Mouse (Mus musculus) kidney, embryonic 15.5 days (tissue): ENCODE measurements around the gene Gramd2. TPM values are rescaled to one million over a fixed set of nuclear protein-coding genes. Genes with fewer than 3 reads are reported as not detected.

Experiments used
- ATAC-seq: fragments of 200-750 bp; cut with Nextera tagmentation; replicated peaks from 2 replicates; pipeline ENCODE4 v1.8.0; 2017; ENCODE audit warnings: moderate TSS enrichment; ENCODE audit not compliant: low FRiP score
- H3K27ac ChIP-seq: fragments of 300-500 bp; sonication (generic); 2 replicates; pipeline ENCODE4 v1.5.1; 2015; ENCODE audit warnings: mild to moderate bottlenecking, inconsistent platforms
- H3K27me3 ChIP-seq: fragments of 300-500 bp; sonication (generic); 2 replicates; pipeline ENCODE4 v1.6.1; 2015; ENCODE audit warnings: inconsistent platforms
- H3K36me3 ChIP-seq: fragments of 300-500 bp; sonication (generic); 2 replicates; pipeline ENCODE4 v1.6.1; 2015; ENCODE audit warnings: inconsistent platforms
- H3K4me1 ChIP-seq: fragments of 300-500 bp; sonication (generic); 2 replicates; pipeline ENCODE4 v1.6.1; 2015; ENCODE audit warnings: inconsistent platforms
- H3K4me2 ChIP-seq: fragments of 300-500 bp; sonication (generic); 2 replicates; pipeline ENCODE4 v1.6.1; 2015; ENCODE audit warnings: moderate library complexity, mild to moderate bottlenecking, inconsistent platforms
- H3K4me3 ChIP-seq: fragments of 300-500 bp; sonication (generic); replicated peaks from 2 replicates; pipeline ENCODE4 v1.5.1; 2015; ENCODE audit warnings: mild to moderate bottlenecking, inconsistent platforms
- H3K9ac ChIP-seq: fragments of 300-500 bp; sonication (generic); 2 replicates; pipeline ENCODE4 v1.6.1; 2015; ENCODE audit warnings: mild to moderate bottlenecking, inconsistent platforms
- H3K9me3 ChIP-seq: fragments of 300-500 bp; sonication (generic); replicated peaks from 2 replicates; pipeline ENCODE4 v1.6.1; 2016; ENCODE audit warnings: inconsistent platforms
- WGBS: fragments of 180-500 bp; shearing (Covaris S2); methylation state at CpG from one replicate; pipeline ENCODE4 v1.1.7; 2015; ENCODE audit warnings: mixed read lengths; 5-methylcytosine and 5-hydroxymethylcytosine counted together
- polyA plus RNA-seq: library from polyadenylated mRNA; unstranded; fragments of >200 nt; fragmentation: Nextera tagmentation; extraction: Ambion mirVana; gene quantifications from 2 replicates; pipeline ENCODE4 v1.2.1, GENCODE M21; 2015

The Gramd2 gene
- polyA plus RNA-seq, 1 experiment from 2014 or later: 0.95 TPM

GRCm38 (mm10) chr9:59701094-59701493, 21.1 kb downstream of the Gramd2 start:
- H3K9ac ChIP-seq: no peak overlapping the region
- H3K27me3 ChIP-seq: no peaks in the 10 kb centered on the region
- H3K9me3 ChIP-seq: no peaks in the 10 kb centered on the region
- no peak overlapping the region for H3K27ac ChIP-seq
- H3K4me1 ChIP-seq: no peaks in the 10 kb centered on the region
- H3K4me2 ChIP-seq: no peak overlapping the region
- no peaks in the 10 kb centered on the region for H3K36me3 ChIP-seq
- H3K4me3 ChIP-seq: no peak overlapping the region
- ATAC-seq: no peak
- 87% methylated on average over 7 of the region's 7 CpGs for WGBS

- Histone ChIP-seq H3K9me3 (no peaks in the 10 kb centered on the region), H3K4me2 (no peak overlapping the region), H3K36me3 (no peaks in the 10 kb centered on the region), H3K27me3 (no peaks in the 10 kb centered on the region), H3K9ac (no peak overlapping the region), H3K4me1 (peaks cover 8% of the 10 kb centered on the region; the same call in 1 of the 2 replicates), H3K4me3 (no peak overlapping the region), H3K27ac (no peak overlapping the region)
- ATAC-seq: no peak
- 64% methylated on average over 6 of the region's 6 CpGs for WGBS
These were observed 23.2 kb downstream of the Gramd2 start for GRCm38 (mm10) chr9:59703099-59703498.

GRCm38 (mm10) chr9:59706850-59707825, 27.2 kb downstream of the Gramd2 start:
- H3K9ac ChIP-seq: no peak overlapping the region
- no peaks in the 10 kb centered on the region for H3K27me3 ChIP-seq
- H3K4me1 ChIP-seq: peaks cover 12% of the 10 kb centered on the region; the same call in 1 of the 2 replicates
- H3K36me3 ChIP-seq: no peaks in the 10 kb centered on the region
- H3K4me3 ChIP-seq: no peak overlapping the region
- H3K27ac ChIP-seq: no peak overlapping the region
- no peak; the same call in 1 of the 2 replicates for ATAC-seq
- WGBS: 57% methylated on average over 10 of the region's 10 CpGs
- H3K4me2 ChIP-seq: no peak overlapping the region
- no peaks in the 10 kb centered on the region for H3K9me3 ChIP-seq

- Histone ChIP-seq H3K9me3 (no peaks in the 10 kb centered on the region), H3K4me2 (no peak overlapping the region), H3K9ac (no peak overlapping the region), H3K27me3 (no peaks in the 10 kb centered on the region), H3K4me1 (peaks cover 12% of the 10 kb centered on the region; the same call in 1 of the 2 replicates), H3K36me3 (no peaks in the 10 kb centered on the region), H3K27ac (no peak overlapping the region), H3K4me3 (no peak overlapping the region)
- ATAC-seq: no peak
- 76% methylated on average over 3 of the region's 3 CpGs for WGBS
These were observed 29.3 kb downstream of the Gramd2 start for GRCm38 (mm10) chr9:59709225-59709624.

GRCm38 (mm10) chr9:59716275-59716898, 36.4 kb downstream of the Gramd2 start:
- no peak for ATAC-seq
- Histone ChIP-seq H3K36me3 (no peaks in the 10 kb centered on the region), H3K4me3 (no peak overlapping the region), H3K27ac (no peak overlapping the region), H3K9ac (no peak overlapping the region), H3K27me3 (no peaks in the 10 kb centered on the region), H3K4me1 (peaks cover 10% of the 10 kb centered on the region), H3K9me3 (no peaks in the 10 kb centered on the region), H3K4me2 (no peak overlapping the region)
- 53% methylated on average over 7 of the region's 7 CpGs for WGBS

DNA sequence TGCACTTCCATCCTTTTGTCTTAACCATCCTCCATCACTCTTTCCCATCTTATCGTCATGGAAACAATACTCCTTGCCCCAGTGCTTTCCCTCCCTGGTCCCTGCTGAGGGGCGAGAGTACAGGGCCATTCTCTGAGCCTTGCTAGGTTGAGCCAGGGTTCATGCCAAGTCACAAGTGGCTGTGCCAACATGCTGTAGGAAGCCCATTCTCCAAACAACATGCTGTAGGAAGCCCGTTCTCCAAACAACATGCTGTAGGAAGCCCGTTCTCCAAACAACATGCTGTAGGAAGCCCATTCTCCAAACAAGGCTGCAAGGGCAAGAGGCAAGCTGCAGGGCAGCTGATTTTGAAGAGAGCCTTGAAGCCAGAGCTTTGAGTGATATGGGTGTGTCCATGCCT, 38.3 kb downstream of the Gramd2 start:
- ATAC-seq: no peak
- Histone ChIP-seq H3K27ac (no peak overlapping the region), H3K27me3 (no peaks in the 10 kb centered on the region), H3K4me2 (no peak overlapping the region), H3K36me3 (no peaks in the 10 kb centered on the region), H3K9me3 (no peaks in the 10 kb centered on the region), H3K4me3 (no peak overlapping the region), H3K9ac (no peak overlapping the region), H3K4me1 (peaks cover 11% of the 10 kb centered on the region)
- WGBS: 86% methylated on average over 4 of the region's 4 CpGs

DNA sequence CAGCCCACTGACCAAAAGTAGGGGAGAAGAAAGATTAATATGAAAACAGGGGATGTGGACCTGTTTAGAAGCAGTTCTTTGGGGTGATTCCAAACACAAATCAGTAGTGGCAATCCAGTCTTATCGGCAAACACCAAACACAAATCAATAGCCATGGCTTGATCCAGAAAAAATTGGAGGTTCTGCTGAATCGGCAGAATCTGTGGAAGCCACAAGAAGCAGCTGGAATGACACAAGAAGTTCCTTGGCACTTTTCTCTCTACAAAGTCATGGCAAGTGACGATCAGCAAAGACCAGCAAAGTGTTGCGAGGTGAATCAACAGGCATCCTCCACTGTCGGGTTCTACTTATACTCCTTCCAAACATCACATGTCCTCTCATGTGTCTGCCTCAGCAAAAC, 41.2 kb downstream of the Gramd2 start:
- H3K9me3 ChIP-seq: no peaks in the 10 kb centered on the region
- no peak overlapping the region for H3K4me3 ChIP-seq
- 87% methylated on average over 5 of the region's 5 CpGs for WGBS
- H3K4me2 ChIP-seq: no peak overlapping the region
- ATAC-seq: no peak
- no peaks in the 10 kb centered on the region for H3K36me3 ChIP-seq
- H3K4me1 ChIP-seq: peaks cover 32% of the 10 kb centered on the region
- no peak overlapping the region for H3K27ac ChIP-seq
- H3K27me3 ChIP-seq: no peaks in the 10 kb centered on the region
- no peak overlapping the region for H3K9ac ChIP-seq

- Histone ChIP-seq H3K9me3 (no peaks in the 10 kb centered on the region), H3K36me3 (no peaks in the 10 kb centered on the region), H3K4me3 (peak overlapping the region; percentile 29), H3K27ac (peak overlapping the region; percentile 96), H3K4me1 (peaks cover 41% of the 10 kb centered on the region), H3K27me3 (no peaks in the 10 kb centered on the region), H3K4me2 (peak overlapping the region; percentile 59), H3K9ac (0 out of 2 replicates have a peak overlapping the region, but pooled peaks have one; percentile 29)
- WGBS: 11% methylated on average over 10 of the region's 10 CpGs
- peak; percentile 30; the same call in 1 of the 2 replicates for ATAC-seq
These were observed 43.2 kb downstream of the Gramd2 start for GRCm38 (mm10) chr9:59723096-59723657.

DNA sequence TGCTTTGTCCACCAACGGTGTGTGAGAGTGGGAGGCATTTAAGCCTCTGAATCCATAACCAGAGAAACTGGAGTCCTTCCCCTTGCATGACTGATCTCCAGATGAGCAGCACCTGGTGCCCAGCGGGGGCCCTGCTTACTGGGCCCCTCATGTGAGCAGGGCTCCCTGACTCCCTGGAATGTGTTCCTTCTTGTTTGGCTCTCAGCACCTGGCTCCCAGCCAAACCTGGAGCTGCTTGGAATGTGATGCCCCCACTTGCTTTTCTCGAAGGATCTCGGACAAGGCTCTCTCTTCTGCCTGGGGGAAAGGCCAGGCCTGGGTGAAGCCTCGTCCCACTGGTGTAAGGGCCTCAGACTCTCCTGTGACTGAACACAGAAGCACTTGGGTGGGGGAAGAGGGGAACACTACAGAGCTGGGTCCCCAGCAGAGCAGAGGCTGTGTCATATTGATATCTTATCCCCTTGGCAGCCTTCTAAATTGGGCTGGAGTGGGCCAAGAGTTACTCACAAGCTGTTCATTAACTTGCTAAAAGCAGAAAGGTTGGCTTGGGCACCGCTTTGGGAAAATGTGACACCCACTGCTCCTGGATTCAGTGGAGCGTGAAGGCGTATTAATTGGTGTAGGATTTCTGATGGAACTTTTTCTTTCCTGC, 44.0 kb downstream of the Gramd2 start:
- H3K27me3 ChIP-seq: no peaks in the 10 kb centered on the region
- H3K36me3 ChIP-seq: no peaks in the 10 kb centered on the region
- H3K9me3 ChIP-seq: no peaks in the 10 kb centered on the region
- no peak overlapping the region for H3K9ac ChIP-seq
- H3K4me3 ChIP-seq: no peak overlapping the region
- ATAC-seq: peak; percentile 91
- H3K4me1 ChIP-seq: peaks cover 42% of the 10 kb centered on the region
- H3K27ac ChIP-seq: peak overlapping the region; percentile 96
- peak overlapping the region; percentile 59 for H3K4me2 ChIP-seq
- 37% methylated on average over 8 of the region's 8 CpGs for WGBS

- 64% methylated on average over 10 of the region's 10 CpGs for WGBS
- Histone ChIP-seq H3K4me1 (peaks cover 42% of the 10 kb centered on the region), H3K27ac (peak overlapping the region; percentile 96), H3K4me3 (no peak overlapping the region), H3K9ac (no peak overlapping the region), H3K4me2 (no peak overlapping the region), H3K27me3 (no peaks in the 10 kb centered on the region), H3K36me3 (no peaks in the 10 kb centered on the region), H3K9me3 (no peaks in the 10 kb centered on the region)
- ATAC-seq: no peak
These were observed 45.6 kb downstream of the Gramd2 start for GRCm38 (mm10) chr9:59725515-59725914.

DNA sequence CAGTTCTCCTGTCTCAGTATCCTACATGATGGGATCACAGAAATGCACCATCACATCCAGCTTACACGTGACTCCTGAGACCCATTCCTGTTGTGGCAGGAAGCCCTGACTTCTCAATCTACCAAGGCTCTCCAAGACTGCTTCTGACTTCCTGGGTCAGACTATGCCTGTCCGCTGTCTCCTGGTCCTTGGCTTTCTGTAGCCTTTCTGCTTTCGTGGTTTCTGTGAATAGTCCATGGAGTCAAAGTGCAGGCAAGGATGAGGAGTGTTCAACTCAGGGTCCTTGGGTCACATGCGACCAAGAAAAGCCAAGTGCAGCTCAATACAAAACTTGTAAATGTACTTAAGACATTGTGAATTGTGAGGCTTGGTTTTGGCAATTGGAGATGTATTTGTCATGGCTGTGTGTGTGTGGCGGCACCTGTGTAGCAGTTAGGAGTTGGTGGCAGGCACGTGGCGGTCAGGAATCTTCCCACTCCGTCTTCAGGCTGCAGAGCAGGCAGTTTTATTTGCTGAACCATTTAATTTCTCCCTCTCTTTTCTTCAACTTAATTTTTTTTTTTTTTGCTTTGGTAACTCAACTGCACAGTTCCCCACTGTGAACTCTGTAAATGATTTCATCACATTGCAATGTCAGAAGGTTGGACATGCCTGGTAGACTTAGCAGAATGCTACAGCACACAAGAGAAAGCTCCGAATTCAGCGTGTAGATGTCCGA, 47.8 kb downstream of the Gramd2 start:
- Histone ChIP-seq H3K4me3 (no peak overlapping the region), H3K9me3 (no peaks in the 10 kb centered on the region), H3K4me2 (no peak overlapping the region), H3K4me1 (peaks cover 42% of the 10 kb centered on the region), H3K36me3 (no peaks in the 10 kb centered on the region), H3K9ac (no peak overlapping the region), H3K27ac (peak overlapping the region; percentile 83), H3K27me3 (no peaks in the 10 kb centered on the region)
- no peak; the same call in 1 of the 2 replicates for ATAC-seq
- WGBS: 70% methylated on average over 11 of the region's 11 CpGs
